Mouse (Mus musculus): ENCODE results near the gene Capg. TPM values are rescaled to one million over a fixed set of nuclear protein-coding genes. Genes with fewer than 3 reads are reported as not detected.

Gene Capg
- total and polyA plus RNA-seq, 3 experiments: 241 to 283 TPM; not detected in 1

DNA sequence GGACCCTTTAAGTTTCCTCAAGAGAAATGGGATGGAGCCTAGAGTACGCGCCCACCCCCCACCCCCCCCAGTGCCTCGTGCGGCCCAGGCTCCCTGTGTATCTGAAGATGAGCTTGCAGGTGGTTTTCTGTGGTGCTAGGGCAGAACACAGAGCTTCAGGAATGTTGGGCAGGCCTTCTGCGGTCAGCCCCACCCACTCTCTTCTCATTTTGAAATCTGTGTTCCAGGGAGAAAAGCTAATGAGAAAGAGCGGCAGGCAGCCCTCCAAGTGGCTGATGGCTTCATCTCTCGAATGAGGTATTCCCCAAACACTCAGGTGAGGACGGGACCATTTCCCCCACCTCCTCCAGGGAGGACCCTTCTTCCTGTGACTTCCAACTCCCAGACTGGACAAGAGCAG is 16.6 kb downstream of the Capg start:
- DNase-seq (ENCODE audit: low read depth, low spot score): no peak
- no peaks in the 10 kb centered on the region for H3K27me3 ChIP-seq (ENCODE audit: control insufficient read depth in 1 of 2, insufficient read depth in 2 of 2, low read length in 2 of 2)
- H3K4me3 ChIP-seq (ENCODE audit: control insufficient read depth in 1 of 2, insufficient read depth in 1 of 2, low read depth in 2 of 2, low read length in 2 of 2): no peak overlapping the region
- no peaks in the 10 kb centered on the region for H3K79me2 ChIP-seq (ENCODE audit: control insufficient read depth, insufficient read depth, low read length, poor library complexity)
- no peak overlapping the region for H3K9ac ChIP-seq (ENCODE audit: control insufficient read depth, low read depth, low read length, poor library complexity, severe bottlenecking)
- no peak for TF ChIP-seq NRF1 (IDR thresholded peaks at IDR 0.05; ENCODE audit: insufficient read depth, low read depth, low read length, poor library complexity, severe bottlenecking)
- no peak for TF ChIP-seq EP300 (IDR thresholded peaks at IDR 0.05; ENCODE audit: low read depth in 1 of 2, low read length in 2 of 2)
- no peak for TF ChIP-seq ZKSCAN1 (IDR thresholded peaks at IDR 0.05; ENCODE audit: low read depth, low read length)
- no peak for TF ChIP-seq MAX (IDR thresholded peaks at IDR 0.05; ENCODE audit: low read length)
- H3K4me1 ChIP-seq (ENCODE audit: control insufficient read depth in 1 of 2, insufficient read depth in 2 of 2, low read length in 2 of 2): no peaks in the 10 kb centered on the region
- no peaks in the 10 kb centered on the region for H3K9me3 ChIP-seq (replicated peaks; ENCODE audit: insufficient read depth, low read length)
- H3K36me3 ChIP-seq (ENCODE audit: control insufficient read depth in 1 of 2, insufficient read depth in 2 of 2, low read length in 2 of 2): peaks cover 0 to 7% of the 10 kb centered on the region in 2 experiments; a peak in 2 of 4 replicates
- H3K27ac ChIP-seq (ENCODE audit: control insufficient read depth, low read depth, low read length): no peak overlapping the region

GRCm38 (mm10) chr6:72562486-72562885 is 18.3 kb downstream of the Capg start:
- H3K4me1 ChIP-seq (ENCODE audit: control insufficient read depth in 1 of 2, insufficient read depth in 2 of 2, low read length in 2 of 2): no peaks in the 10 kb centered on the region
- TF ChIP-seq UBTF (IDR thresholded peaks at IDR 0.05; ENCODE audit: borderline replicate concordance, insufficient read depth, low read depth, low read length): no peak
- TF ChIP-seq TCF12 (IDR thresholded peaks at IDR 0.05; ENCODE audit: low read depth, low read length): no peak
- no peak for TF ChIP-seq HCFC1 (IDR thresholded peaks at IDR 0.05; ENCODE audit: low read depth, low read length)
- no peak for TF ChIP-seq POLR2AphosphoS2 (IDR thresholded peaks at IDR 0.05; ENCODE audit: low read length)
- no peak for TF ChIP-seq USF1 (IDR thresholded peaks at IDR 0.05; ENCODE audit: low read depth, low read length)
- no peak for TF ChIP-seq SIN3A (IDR thresholded peaks at IDR 0.05; ENCODE audit: low read length)
- no peak for TF ChIP-seq GATA1 (IDR thresholded peaks at IDR 0.05; ENCODE audit: low read depth, low read length)
- TF ChIP-seq TBP (IDR thresholded peaks at IDR 0.05; ENCODE audit: low read depth, low read length): no peak
- no peak for TF ChIP-seq USF2 (IDR thresholded peaks at IDR 0.05; ENCODE audit: borderline replicate concordance in 1 of 2, insufficient read depth in 1 of 2, low read depth in 1 of 2, low read length in 2 of 2)
- TF ChIP-seq POLR2AphosphoS5 (IDR thresholded peaks at IDR 0.05; ENCODE audit: borderline replicate concordance, low read depth, low read length): no peak
- no peak for TF ChIP-seq NELFE (IDR thresholded peaks at IDR 0.05; ENCODE audit: low read depth, low read length)
- TF ChIP-seq CHD1 (IDR thresholded peaks at IDR 0.05; ENCODE audit: low read depth, low read length): no peak
- no peak for TF ChIP-seq ELF1 (IDR thresholded peaks at IDR 0.05; ENCODE audit: low read depth, low read length)
- TF ChIP-seq MAX (IDR thresholded peaks at IDR 0.05; ENCODE audit: low read length): no peak
- H3K4me3 ChIP-seq (ENCODE audit: control insufficient read depth in 1 of 2, insufficient read depth in 1 of 2, low read depth in 2 of 2, low read length in 2 of 2): no peak overlapping the region
- no peak for DNase-seq (ENCODE audit: low read depth, low spot score)
- no peaks in the 10 kb centered on the region for H3K79me2 ChIP-seq (ENCODE audit: control insufficient read depth, insufficient read depth, low read length, poor library complexity)
- no peak overlapping the region for H3K9ac ChIP-seq (ENCODE audit: control insufficient read depth, low read depth, low read length, poor library complexity, severe bottlenecking)
- no peak overlapping the region for H3K27ac ChIP-seq (ENCODE audit: control insufficient read depth, low read depth, low read length)
- no peaks in the 10 kb centered on the region for H3K27me3 ChIP-seq (ENCODE audit: control insufficient read depth in 1 of 2, insufficient read depth in 2 of 2, low read length in 2 of 2)
- H3K36me3 ChIP-seq (ENCODE audit: control insufficient read depth in 1 of 2, insufficient read depth in 2 of 2, low read length in 2 of 2): peaks cover 0 to 7% of the 10 kb centered on the region in 2 experiments; a peak in 2 of 4 replicates
- no peaks in the 10 kb centered on the region for H3K9me3 ChIP-seq (replicated peaks; ENCODE audit: insufficient read depth, low read length)
